Mouse (Mus musculus): ENCODE measurements around the gene Ankrd12.

Ankrd12 gene

DNA sequence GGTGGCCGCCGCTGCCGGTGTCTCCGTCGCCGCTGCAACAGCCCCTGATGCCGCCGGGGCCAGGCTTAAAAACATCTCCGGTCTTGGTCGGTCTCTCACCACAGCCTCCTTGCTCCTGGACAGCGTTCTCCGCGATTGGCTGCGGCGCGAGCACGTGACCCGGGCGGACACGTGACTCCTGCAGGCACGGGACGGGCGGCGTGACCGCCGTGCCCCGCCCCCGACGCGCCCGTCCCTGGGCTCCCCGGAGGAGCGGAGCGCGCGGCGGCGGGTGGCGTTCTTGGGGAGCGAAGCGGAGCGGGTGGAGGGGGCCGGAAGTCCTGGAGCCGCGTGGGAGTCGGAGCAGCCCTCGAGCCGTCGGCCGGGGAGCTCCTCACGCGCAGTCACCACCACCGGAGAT lies at the start of gene Ankrd12:
Gene Ankrd12 (minus strand): TSS at position 156 of the 400 bp plus-strand sequence.
- DNase-seq (ENCODE audit: low read depth, low spot score), result peak; percentile 91

DNA sequence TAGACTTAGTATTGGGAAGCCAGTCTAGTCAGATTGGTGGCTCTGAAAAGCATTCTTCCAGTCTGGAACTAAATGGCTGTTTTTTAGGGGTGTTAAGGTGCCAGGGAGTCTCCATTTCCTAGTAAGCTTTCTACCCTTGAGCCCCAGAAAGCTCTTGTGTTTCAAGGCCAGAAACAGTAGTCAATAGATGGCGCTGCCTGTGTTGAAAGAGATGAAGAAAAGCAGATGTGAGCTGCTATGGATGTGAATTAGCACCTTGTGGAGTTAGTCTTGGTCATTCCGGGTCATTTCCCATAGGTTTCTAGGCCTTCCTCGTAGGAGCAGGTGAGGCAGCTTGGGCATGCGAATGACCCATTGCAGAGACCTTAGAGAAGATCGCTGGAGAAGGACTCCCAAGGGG lies 48.3 kb upstream of the Ankrd12 start:
- DNase-seq (ENCODE audit: low read depth, low spot score), result peak; percentile 63

DNA sequence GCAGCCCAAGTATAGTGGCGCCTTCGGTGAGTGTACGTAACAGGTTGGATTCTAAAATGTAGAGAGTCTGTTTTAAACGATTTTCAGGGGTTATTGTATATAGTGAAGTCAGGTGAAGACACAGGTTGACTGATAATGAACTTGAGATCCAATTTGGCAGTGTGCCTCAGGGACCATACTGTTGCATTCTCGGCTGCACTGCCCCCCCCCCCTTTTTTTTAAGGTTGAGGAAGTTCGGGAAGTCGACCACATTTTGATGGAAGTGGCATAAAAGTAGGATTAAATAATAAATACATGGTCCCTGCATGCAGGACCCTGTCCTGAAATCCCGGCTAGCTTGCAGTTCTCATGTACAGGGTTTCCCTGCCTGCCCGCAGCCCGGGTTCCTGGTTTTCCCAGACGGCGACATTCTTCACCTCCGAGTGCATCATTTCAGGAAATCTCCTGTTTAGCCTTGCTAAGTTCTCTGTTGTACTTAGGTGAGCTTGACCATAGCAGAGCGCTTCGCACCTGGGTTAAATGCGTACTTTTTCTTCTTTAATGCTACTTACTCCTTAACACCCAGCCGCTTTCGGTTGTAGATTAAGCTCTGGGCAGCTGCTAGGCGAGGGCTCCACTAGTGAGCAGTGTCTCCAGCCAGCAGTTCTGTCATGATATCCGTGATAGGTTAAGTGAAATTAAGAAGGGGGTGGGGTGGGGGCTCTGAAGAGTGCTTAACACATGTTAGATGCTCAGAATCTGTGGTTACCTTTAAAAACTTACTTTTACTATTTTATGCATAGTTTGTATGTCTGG lies 47.1 kb upstream of the Ankrd12 start:
- peak; percentile 57 for DNase-seq (ENCODE audit: low read depth, low spot score)

DNA sequence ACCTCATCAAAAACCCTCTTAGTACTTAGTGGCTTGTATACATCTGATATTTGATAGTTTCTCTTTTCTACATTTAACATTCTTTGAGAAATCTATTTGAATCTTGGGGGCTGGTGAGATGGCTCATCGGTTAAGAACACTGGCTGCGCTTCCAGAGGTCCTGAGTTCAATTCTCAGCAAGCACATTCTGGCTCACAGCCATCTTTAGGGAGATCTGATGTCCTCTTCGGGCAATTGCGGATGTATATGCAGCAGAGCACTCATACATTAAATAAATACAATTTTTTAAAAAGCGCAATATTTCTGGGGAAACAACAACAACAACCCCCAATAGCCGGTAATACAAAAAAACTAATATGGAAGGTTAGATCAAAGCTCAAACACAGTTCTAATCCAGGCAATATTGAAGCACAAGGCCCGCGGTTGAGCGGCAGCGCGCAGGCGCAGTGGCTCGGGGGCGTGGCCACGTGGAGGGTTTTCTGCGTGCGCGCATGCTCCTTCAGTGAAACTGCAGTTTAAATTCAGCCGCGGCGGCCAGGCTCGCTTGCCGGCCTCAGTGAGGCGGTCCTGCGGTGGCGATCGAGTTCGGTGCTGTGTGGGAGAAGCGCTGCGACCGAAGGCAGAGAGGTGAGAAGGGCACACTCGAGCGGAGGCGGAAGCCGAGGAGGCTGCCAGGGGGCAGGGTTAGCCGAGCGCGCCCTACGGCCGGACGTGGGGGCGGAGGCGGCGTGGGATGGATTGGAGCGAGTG lies 46.4 kb upstream of the Ankrd12 start, which contains the start of gene Ddx11:
Gene Ddx11 (plus strand): TSS at position 455 of the 750 bp plus-strand sequence.
- DNase-seq (ENCODE audit: low read depth, low spot score), result peak; percentile 90

DNA sequence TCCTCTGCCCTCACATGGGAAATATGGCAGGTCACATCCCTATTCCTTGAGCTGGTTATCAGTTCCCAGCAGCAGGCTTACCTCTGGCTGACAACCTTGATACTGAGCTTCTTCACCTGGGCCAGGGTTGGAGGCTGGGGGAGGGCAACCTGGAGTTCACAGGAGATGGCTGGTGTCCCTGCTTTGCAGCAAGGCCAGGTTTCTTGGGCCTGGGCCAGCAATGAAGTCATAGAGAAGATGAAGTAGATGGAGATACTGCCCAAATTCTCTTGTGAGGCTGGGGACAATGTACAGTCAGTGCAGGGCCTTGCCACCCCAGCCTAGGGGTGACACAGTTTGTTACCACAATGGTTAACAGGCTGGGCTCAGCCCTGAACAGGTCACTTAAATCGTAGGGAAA lies 43.8 kb upstream of the Ankrd12 start:
- no peak for DNase-seq (ENCODE audit: low read depth, low spot score)

DNA sequence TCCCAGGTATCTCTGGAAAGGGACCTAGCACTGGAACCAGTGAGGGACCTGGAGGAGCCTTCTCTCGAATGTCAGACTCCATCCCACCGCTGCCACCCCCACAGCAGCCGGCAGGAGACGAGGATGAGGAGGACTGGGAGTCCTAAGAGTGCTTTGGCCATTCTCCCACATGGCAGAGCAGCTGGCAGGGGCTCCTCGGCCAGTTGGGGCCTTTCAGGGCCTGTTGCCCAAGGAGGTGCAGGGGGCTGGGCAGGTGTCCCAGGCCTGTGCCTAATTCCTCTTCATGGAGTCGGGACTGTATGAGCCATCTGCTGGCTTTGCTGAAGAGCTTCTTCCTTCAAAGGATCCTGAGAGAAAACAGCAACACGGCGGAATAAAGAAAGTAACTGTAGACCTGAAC lies 42.1 kb upstream of the Ankrd12 start:
- DNase-seq (ENCODE audit: low read depth, low spot score), result no peak

DNA sequence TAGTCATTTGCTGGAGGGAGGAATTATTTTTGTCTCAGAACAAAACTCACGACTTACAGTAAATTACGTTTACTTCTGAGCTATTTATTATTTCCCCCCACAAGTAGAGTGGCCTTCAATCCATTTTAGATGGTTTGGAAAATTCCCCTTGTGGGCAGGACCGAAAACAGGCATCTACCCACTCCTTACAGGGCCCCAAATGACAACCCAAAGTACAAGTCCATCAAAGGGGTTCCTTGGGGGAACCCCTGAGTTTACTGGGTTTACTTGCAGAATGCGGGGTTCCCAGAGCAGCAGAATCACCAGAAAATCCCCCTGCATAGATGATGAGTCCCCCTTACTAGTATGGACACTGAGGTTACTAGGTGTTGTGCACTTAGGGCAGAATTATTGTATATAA lies 35.3 kb upstream of the Ankrd12 start:
- peak; percentile 10 for DNase-seq (ENCODE audit: low read depth, low spot score)

DNA sequence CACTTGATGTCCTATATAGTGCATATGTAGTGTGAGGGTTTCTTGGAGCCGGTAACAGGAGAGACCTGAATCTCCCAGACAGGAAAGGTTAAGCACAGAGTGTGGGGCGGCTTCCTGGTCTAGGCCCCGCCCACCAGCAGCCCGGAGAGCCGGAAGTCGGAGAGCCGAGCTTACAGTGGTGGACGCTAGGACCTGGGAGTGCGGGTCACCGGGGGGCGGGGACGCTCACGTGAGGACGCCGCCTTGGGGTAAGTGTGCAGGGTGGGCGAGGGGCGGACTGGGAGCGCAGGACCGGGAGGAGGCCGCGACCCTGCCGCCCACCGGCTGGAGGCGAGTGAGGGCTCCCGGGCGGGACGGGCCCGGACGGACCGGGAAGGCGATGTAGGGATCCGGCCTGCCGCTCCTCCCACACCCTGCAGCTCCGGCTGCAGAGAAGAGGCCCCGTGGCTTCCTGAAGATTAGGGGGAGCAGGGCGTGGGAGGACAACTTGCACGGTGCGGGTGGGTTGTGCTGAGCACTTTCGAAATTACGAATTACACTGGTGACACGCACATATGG lies 34.6 kb upstream of the Ankrd12 start, which contains the start of gene Washc1:
Gene Washc1 (plus strand): TSS at position 144 of the 558 bp plus-strand sequence.
- peak; percentile 93 for DNase-seq (ENCODE audit: low read depth, low spot score)

DNA sequence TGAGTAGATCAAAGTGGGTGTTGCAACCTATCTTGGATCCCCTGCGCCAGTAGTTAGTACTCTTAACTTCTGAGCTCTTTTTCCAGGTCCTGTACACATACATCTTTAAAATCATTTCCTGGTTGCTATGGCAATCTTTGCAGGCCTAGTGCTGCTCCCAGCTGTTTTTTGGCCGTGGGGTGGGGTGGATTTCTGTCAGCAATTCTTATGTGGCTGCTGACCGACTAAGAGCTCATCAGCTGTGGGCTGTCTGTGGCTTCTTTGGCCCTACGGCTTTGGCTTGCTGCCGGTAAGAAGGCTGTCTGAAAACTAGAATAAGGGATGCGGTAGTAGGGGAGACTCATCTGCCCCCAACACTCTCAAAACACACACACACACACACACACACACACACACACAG lies 33.9 kb upstream of the Ankrd12 start:
- DNase-seq (ENCODE audit: low read depth, low spot score), result peak; percentile 72

DNA sequence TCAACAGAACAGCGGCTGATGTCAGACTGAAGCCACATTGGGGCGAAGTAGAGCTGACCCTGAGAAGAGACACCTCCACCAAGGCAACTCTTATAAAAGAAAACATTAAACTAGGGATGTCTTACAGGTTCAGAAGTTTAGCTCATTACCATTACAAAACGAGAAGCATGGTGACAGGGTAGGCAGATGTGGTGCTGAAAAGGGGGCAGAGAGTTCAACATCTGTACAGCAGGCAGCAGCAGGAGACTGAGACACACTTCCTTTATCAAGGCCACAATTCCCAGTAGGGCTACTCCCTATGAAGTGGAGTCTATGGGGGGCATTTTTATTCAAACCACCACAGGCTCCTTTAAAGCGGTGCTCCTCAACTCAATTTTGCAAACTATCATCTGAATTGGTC lies 31.3 kb upstream of the Ankrd12 start:
- no peak for DNase-seq (ENCODE audit: low read depth, low spot score)

DNA sequence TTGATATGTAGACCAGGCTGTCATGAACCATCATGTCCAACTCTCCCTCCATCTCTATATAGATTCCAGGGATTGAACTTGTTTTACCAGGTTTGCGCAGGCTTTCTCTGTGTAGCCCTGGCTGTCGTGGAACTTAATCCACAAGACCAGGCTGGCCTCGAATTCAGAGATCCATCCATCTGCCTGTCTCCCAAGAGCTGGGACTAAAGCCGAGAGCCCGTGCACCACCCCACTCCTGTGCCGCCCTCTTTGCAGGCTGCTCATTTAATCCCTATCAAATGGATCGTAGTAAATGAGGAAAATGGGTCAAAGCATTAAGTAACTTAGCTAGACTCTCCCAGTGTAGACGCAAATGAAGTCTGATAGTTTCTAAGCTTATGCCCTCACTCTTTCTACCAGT lies 30.6 kb upstream of the Ankrd12 start:
- DNase-seq (ENCODE audit: low read depth, low spot score), result no peak

DNA sequence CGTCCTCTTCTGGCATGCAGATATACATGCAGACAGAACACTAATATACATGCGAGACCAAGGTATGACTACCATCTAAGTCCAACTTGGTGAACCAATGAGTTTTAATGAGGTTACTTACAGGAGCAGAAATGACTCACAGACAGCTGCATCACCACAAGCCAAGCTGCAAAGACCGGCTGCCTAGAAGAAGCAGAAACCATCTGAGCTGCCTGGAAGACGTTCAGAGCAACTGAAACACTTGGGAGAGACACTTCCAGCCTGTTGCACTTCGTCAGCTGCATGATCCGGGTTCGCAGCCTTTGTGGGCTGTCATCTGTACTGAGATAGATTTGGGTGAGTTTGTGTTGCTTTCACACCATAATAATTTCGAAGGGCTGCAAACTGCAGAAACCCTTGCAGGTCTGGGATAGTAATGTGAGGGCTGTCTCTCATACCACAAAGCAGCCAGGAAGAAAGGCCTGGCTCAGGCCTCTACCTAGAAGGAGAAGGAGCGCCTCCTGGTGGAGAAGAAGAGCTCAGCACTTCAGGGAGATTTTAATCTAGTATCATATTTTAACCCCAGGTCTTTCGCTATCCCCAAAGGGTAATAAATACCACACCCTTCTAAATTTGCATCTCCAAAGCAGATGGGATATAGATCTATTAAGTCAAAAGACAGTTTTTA lies 29.8 kb upstream of the Ankrd12 start:
- peak; percentile 85 for DNase-seq (ENCODE audit: low read depth, low spot score)

DNA sequence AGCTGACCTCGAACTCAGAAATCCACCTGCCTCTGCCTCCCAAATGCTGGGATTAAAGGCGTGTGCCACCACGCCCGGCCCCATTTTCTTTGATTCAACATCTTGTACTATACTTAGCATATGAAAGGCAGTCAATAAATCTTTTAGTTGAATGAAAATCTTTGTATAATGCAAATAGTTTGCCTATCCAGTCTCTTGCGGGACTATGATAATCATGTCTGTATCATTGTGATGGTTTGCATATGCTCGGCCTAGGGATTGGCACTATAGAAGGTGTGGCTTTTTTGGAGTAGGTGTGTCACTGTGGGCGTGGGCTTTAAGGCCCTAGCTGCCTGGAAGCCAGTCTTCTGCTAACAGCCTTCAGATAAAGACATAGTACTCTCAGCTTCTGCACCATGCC lies 27.2 kb upstream of the Ankrd12 start:
- DNase-seq (ENCODE audit: low read depth, low spot score), result no peak

DNA sequence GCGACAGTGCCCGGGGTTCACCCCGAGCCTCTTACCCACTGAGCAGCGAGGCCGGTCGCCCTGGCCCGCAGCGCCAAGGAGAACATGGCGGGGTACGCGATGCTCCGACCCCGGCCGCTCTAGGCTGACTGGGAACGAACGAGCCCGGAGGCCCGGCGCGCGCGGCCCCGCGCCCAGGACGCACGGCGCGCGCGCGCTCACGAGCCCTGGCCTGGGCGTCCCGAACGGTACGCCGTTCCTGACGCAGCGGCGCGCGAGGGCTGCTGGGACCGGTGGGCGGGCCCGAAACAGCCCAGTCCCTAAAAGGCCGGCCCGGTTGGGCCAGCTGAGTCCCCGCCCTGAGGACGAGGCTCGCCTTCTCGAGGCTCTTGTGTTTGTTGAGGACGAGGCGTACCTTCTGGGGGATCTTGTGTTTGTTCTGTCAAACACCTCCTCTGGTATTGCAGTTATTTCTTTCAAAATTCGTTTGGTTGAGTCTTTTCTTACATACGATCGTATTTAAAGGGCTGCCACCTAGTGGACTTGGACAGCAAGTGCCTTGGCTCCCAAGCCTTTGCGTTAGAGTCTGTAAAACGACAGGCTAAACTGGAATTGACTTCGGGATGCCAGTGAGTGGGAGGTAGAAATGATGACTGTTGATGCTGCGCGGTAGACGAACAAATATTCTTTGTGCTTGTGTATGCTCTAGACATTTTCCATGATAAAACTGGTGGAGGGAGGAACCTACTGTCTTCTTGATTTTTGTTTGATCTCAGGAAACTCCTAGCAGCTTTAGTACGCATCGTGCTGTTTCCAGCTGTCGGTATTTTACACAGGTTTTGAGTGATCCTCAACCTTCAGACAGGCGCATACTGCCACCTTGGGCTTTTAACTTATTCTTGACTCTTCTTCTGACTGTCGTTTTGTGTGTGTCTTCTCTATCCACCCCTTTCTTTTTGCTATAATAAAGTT lies 24.8 kb upstream of the Ankrd12 start, which contains the start of gene Ndufv2:
Gene Ndufv2 (minus strand): TSS at position 180 of the 951 bp plus-strand sequence.
- peak; percentile 96 for DNase-seq (ENCODE audit: low read depth, low spot score)

DNA sequence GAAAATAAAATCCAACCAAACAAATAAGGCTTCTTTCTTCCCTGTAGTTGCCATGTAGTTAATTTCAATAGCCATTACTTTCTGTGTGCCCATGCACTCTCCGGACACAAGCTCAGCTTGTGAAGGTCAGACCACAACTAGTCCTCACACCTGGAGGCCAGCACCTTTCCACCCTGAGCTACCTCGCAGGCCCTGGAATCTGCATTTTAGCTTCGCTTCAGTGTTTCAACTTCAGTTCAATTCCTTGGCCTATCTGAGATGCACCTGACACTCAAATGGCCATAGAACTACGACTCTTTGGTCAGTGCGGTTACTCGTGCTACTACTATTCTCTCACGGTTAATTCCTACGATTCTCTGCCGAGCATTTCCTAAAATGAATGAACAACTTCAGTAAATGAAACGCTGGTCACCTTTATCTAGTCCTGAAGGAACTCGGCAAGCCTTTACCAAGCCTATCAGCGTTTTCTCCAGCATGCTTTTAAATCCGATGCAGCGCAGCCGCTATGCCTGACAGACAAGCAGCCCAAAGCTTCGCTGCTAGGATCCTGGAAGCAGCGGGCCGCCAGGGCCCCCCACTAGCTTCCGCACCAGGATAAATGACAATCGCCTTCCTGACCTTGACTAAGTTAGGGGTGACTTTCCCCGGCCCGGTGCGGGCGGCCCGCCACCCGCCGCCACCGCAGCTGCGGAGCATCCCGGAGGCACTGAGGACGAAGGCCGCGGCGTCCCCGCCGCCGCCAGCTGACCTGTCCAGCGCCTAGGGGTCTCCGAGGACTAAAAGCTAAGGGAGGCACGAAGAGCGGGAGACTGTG lies 23.9 kb upstream of the Ankrd12 start:
- DNase-seq (ENCODE audit: low read depth, low spot score), result peak; percentile 47

DNA sequence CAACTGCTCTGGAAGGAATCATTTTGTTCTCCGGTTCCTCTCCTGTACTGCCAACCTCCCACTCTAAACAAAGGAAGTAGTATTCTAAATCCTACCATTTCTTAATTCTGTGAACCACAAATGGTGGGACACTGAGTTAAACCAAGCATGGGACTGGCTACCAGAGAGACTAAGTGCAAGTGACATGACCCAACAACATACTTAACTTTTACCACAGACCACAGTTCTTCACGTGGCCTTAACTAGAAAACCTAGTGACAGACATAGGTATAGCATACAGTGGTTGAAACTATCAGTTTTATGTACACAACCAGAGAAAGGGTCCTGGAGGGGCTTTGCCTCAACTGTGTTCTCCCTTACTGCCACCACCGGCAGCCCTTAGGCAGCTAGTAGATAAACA lies 15.8 kb upstream of the Ankrd12 start:
- DNase-seq (ENCODE audit: low read depth, low spot score), result peak; percentile 12

DNA sequence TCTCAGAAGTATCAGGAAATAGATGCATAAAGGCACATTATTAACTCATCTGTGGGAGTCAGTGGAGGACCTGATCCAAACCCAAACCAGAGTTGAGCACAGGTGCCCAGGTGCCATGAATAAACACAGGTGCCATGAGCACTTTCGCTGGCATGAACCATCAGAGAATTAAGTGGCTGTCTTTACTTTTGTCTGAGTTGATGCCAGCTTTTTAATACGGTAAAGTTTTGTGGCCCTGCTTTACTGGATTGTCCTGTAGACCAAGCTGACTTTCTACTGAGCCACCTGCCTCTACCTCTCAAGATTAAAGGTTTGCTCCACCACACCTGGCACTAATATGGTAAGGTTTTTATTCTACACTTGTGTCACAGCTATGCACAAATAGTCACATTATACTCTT lies 15.2 kb upstream of the Ankrd12 start:
- no peak for DNase-seq (ENCODE audit: low read depth, low spot score)

DNA sequence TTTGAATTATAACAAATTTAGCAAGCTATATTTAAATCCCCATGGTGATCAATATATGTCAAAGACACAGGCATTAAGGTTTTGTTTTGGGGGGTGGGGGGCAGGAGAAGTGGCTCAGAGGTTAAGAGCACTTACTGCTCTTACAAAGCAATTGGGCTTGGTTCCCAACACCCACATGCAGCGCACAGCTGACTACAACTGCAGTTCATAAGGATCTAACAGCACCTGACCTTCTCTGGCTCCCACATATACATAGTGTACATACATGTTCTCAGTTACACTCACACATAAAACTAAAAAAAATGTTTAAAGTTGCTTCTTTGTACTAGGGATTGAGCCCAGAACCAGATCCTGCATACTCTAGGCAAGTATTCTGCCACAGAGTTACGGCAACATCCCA lies 14.5 kb upstream of the Ankrd12 start:
- DNase-seq (ENCODE audit: low read depth, low spot score), result no peak

DNA sequence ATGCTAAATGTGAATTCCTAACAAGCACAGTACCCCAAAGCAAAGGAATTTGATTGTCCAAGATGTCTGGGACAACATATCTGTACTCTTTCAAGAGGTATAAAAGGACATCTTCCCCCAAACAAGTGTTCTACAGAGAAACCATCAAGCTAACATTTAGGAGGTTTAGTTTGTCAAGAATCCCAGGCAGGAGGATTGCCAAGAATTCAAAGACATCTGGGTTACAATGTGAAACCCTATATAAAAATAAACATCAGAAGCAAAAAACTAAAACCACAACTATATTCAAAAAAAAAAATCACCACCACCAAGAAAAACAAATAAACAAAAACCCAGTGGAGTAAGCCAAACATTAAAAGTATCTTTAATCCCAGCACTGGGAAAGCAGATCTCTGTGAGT lies 13.4 kb upstream of the Ankrd12 start:
- peak; percentile 56 for DNase-seq (ENCODE audit: low read depth, low spot score)

DNA sequence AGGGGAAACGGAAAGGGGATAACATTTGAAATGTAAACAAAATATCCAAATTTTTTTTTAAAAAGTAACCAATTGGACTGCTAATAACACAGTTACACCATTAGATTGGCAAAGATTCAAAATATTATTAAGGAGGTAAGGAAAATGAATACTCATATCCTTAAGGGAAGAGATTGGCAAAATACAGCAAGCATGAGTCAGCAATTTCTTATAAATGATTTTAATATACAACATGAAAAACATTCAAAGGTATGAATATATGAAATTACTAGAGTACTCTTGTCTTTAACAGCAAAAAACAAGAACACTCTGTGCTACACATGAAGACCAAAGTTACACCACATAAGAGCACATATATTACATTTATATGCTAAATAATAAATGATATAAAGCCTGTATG lies 8.1 kb upstream of the Ankrd12 start:
- no peak for DNase-seq (ENCODE audit: low read depth, low spot score)

Data from 3T3-L1 (cell line).